Mouse (Mus musculus): ENCODE data around the gene Cdk2ap2.
A peak's percentile ranks its signal among the peaks of the same experiment; 100 is the strongest.
"Not testable (repeated sequence)": the region's sequence is repeated elsewhere in the genome, so short reads cannot be mapped to it uniquely, and the experiment has no call there.

Cdk2ap2 gene

DNA sequence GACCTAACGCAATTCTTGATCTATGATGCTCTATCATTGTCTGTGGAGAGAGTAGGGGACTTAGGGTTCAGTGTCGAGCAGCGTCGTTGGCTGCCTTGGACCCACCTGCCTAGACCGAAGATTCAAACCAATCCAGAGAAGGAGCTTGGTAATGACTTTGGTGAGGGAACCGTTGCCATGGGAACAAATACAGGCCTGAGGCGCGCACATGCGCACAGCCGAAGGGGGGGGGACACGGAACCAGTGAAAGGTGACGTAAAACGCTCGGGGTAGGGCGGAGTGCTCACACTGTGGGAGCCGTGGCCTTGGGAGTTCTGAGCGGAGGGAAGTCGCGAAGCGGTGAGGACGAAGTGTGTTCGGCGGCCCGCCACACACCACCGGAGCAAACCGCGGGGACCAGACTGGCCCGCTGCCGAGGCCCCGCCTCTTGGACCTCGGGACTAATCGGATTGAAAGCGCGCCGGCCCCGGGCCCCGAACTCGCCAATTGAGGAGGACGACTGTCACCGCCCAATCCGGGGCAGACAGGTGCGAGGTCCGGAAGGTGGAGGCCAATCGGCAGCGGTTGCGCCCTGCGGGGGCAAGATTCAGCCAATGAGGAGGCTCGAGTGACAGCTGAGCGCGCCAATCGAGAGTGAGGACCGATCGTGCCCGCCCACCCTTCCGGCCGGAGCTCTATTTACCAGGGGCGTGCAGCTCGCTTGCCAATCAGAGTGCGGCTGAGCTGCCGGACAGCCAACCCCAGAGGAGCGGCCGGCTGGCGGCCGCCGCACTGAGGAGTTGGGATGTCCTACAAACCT lies at the start of gene Cdk2ap2:
Gene Cdk2ap2, plus strand, starts transcription at position 541 of the 799 bp plus-strand sequence.
- peak; percentile 100 for DNase-seq

DNA sequence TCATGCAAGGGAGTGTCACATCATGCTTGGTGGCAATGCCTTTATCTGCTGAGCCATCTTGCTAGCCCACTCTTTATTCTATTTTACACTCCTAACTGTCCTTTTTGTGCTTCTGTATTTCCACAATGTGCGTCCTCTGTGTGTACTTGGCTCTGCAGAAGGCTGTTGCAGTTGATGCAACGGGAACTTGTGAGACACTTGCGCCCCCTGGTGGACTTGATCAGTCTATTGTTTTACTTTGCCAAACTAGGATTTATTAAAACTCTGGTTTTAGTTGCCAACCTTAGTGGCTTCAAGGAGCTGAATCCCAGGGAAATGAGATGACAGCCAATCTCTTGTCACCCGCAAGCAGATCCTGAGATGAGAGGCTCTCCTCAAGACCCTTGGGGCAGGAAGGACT lies 49.1 kb upstream of the Cdk2ap2 start:
- peak; percentile 81 to 96 for DNase-seq

DNA sequence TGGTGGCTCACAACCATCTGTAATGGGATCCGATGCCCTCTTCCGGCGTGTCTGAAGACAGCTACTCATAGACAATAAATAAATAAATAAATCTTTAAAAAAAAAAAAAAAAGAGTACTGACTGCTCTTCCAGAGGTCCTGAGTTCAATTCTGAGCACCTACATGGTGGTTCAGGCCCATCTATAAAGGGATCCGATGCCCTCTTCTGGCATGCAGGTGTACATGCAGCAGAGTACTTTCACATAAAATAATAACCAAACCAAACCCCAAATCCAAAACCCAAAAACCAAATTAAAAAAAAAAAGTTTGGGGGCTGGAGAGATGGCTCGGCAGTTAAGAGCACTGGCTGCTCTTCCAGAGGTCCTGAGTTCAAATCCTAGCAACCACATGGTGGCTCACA lies 47.9 kb upstream of the Cdk2ap2 start:
- DNase-seq: not testable (repeated sequence)

DNA sequence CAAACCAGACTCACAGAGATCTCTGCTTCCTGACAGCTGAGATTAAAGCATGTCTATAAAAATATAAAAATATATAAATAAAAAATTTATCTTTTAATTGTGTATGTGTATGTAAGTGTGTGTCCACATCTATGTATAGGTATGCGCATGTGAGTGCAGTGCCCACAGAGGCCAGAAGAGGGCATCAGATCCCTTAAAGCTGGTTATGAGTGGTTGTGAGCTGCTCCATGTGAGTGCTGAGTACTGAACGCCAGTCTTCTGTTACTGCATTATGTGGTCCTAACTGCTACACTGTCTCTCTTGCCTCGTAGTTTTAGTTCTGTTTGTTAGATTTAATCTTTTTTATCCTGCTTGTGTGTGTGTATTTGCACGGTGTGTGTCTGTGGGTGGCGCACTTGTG lies 46.0 kb upstream of the Cdk2ap2 start:
- DNase-seq: peak in 1 of 2 experiments; percentile 36

DNA sequence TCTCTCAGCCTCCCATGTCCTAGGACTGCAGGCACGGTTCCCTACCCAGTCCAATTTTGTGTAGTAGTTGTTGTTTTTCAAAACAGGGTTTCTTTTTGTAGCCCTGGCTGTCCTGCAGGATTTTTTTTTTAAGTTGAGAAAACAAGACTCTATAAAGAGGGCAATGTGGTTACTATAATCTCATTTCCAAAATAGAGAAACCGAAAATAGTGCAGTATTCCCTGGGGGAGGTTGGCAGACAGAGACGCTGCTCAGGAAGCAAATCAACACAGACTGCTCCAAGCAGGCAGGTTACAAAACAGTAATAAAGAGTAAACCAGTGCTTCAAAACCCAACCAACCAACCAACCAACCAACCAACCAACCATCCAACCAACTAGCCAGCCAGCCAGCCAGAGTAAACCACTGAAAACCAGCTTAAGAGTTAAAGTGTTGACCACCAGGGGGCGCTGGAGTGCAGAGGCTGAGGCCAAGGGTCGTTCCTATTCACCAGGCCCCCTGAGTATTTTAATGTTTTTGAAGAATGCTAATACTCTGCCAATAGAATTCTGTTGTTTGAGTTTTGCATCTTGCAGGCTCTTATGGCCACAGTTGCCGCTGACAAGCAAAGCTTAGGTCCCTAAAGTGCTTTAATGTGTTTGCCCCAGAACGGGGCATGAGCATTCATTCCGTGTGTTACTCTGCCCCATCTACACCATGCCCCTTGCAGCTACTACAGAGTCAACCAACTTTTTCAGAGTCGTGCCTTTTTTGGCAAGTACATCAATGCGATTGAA lies 45.1 kb upstream of the Cdk2ap2 start:
- DNase-seq: peak; percentile 76 to 90

DNA sequence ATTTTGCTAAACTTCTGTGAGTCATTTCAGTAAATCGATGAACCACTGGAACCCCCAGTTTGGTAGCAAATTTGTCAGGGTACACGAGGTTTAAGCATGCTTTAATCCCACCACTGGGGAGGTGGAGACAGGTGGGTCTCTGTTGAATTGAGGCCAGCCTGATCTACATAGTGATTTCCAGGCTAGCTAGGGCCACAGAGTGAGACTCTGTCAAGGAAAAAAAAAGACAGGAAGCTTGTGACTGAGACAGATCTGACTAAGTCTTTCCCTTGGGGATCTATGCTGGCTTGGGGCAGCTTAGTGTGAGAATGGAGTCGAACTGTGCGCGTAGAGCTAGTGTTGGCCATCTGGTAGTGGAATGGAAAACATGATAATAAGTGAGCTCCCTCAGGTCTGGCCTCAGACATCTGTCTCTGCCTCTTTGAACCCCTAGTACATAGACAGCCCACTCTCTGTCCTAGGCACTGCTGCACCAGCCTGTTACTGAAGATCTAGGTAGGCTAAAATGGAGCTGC lies 44.4 kb upstream of the Cdk2ap2 start:
- DNase-seq: no peak

DNA sequence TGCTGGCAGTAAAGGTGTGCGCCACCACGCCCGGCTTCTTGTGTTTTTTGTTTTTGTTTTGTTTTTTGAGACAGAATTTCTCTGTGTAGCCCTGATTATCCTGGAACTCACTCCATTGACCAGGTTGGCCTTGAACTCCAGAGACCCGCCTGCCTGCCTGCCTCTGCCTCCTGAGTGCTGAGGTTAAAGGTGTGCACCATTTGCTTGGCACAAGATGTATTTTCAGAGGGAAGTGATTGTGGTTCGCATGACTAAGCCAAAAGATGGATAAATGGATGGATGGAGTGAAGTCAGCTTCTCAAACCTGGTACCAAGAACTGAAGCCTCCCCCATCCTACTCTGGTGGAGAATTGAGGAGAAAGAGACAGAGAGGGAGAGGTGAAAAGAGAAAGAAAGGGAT lies 42.4 kb upstream of the Cdk2ap2 start:
- no peak for DNase-seq

DNA sequence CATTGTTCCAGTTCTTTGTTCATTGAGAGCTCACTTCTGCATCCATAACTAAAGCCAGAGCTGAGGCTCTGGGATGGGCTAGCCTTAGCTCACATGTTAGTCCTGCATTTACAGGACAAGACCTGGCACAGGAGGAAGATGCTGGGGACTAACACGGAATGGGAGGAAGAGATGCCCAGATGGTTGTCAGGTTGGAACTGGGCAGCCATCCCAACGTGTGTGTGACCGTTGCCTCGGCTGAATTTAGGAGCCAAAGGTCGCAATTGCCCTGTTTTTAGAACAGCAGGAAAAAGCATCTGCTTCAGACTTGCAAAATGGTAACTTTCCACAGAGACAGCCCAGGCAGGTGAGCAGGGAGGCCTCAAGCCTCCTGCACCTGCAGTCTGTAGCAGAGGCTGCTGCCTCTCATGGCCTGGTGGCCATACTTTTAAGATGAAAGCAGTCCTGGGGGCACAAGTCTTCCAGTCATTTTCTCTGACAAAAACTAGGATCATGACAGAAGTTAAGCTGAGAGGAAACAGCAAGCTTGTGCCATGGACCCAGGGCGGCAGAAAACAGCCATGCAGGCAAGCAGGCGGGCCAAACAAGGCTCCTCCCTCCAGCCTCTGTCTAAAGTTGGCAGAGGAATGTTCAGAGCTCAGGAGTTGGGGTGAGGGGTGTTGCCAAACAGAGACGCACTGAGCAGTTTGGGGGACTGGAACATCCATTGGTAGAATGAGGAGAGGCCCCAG lies 41.6 kb upstream of the Cdk2ap2 start:
- DNase-seq: peak; percentile 82 to 85

DNA sequence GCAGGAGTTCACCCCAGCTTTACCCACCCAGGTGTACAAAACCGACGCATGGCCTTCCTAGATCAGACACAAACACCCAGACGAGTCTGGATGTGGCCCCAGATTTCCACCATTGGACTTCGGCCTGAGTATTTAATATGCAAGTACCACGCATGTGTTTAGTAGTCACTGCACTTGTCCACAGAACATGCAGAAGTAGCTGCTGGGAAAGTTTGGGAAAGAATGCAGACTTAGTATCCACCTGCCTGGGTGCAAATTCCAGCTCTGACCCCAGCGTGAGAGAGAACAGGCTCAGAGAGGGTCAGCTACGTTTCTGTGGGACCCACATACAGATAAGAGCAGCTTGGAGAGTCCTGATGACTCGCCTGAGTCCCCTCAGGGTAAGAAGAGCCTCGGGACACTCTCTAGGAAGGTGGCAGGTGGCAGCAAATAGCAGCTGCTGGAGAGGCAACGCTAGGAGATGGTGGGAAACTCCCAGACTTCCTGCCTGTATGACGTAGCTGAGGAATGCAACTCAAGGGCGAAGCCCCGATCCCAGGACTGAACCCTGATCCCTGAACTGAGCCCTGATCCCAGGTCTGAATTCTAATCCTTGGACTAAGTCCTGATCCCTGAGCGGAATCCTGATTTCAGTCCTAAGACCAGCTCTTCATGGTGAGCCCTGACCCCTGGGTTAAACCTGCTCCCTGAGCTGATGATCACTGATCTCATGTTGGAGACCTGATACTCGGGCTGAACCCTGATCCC lies 40.9 kb upstream of the Cdk2ap2 start:
- DNase-seq: peak; percentile 45 to 63

DNA sequence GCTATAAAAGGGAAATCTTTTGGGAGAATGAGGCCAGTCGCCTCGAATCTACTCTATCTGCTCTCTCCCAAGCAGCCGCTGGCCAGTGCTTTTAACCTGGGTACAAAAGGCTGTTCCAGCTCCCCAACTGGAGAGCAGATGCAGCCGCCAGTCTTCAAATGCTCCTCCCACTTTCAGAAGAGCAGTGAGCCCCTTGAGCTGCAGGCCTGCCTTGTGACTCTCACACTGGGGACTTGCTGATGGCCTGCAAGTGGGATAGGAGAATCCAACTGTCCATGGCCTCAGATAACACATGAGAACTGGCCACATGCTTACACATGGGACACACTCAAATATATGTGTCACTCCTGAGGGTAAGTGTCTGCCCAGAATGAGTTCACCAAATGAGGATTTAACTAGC lies 40.3 kb upstream of the Cdk2ap2 start:
- peak in 1 of 2 experiments; percentile 58 for DNase-seq

DNA sequence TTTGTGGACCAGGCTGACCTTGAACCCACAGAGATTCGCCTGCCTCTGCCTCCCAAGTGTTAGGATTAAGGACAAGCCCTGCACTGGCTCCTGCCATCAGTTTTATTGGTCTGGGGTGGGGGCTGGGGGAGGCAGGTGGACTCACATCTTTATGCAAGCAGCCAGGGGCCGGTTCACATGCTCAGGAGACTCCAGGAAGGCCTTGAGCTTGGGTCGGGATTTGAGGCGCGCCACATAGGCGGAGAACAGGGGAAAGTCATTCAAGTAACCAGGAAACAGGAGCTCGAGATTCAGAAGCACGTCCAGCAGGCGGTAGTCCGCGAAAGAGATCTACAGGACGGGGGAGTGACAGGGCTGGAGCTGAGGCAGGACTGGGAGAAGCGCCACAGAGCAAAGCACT lies 39.6 kb upstream of the Cdk2ap2 start:
- DNase-seq: no peak

DNA sequence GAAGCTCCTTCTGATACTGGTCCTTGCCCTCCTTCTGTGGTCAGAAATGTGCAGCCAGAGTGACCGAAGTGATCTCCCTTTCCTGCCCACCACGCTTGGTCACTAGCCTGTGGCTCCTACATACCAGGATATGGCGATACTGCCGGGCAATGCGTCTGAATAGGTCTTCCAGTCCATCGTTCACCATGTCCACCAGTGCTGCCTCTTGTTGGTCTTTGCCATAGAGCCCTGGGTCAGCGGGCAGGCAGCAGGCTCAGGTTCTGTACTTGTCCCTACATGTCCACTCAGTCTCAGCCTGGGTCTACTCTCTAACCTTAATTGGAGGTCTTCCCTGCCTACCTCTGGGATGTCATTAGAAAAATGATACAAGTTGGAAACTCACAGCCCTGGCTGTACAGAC lies 39.0 kb upstream of the Cdk2ap2 start:
- DNase-seq: no peak

DNA sequence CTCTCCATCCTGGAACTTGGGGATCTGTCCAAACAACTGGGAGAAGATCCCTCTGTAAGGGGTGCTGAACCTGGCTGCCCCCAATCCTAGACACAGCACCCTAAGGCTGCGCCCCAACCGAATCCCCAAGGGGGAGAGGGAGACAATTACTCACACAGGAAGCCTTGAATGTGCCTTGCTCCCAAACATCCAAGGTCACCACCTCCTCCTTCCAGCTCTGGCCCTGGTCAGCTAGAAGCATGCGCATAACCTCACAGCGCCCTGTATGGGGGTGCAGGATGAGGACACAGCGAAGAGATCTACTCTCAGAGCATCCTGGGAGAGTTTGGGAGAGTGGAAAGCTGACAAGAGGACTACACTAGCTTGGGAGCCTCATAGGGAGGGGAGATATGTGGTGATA lies 38.4 kb upstream of the Cdk2ap2 start:
- DNase-seq: no peak

DNA sequence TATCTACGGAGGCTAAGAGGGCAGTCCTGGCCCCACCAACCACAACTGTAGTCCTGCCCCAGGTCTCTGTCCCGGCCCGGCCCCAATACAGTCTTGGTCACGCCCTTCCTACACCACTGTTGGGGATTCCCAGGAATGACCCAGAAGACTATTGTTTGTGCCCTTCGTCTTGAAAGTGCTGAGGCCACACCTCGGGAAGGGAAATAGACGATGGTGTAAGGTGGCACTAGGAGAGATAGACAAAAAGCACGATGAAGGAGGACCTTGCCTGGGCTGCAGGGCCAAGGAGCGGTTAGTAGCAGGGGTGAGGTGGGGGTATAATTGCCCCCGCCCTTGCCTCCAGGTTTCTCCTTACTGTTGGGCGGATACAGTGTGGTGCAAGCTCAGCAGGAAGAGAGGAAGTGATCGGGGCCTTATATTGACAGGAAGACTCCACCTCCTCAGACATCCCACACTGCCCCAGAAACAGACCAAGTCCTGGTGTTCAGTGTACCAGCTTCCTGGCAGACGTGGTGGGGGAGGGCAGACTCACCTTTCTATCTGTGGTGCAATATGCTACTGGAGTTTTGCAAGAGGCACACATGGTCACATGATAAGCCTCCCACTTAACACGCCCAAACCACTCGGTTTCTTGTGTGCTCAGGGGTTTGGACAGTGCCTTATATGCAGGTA lies 37.8 kb upstream of the Cdk2ap2 start, which contains the start of gene Gstp3:
Gene Gstp3, minus strand, starts transcription at position 501 of the 672 bp plus-strand sequence.
- DNase-seq: peak in 1 of 2 experiments; percentile 34

DNA sequence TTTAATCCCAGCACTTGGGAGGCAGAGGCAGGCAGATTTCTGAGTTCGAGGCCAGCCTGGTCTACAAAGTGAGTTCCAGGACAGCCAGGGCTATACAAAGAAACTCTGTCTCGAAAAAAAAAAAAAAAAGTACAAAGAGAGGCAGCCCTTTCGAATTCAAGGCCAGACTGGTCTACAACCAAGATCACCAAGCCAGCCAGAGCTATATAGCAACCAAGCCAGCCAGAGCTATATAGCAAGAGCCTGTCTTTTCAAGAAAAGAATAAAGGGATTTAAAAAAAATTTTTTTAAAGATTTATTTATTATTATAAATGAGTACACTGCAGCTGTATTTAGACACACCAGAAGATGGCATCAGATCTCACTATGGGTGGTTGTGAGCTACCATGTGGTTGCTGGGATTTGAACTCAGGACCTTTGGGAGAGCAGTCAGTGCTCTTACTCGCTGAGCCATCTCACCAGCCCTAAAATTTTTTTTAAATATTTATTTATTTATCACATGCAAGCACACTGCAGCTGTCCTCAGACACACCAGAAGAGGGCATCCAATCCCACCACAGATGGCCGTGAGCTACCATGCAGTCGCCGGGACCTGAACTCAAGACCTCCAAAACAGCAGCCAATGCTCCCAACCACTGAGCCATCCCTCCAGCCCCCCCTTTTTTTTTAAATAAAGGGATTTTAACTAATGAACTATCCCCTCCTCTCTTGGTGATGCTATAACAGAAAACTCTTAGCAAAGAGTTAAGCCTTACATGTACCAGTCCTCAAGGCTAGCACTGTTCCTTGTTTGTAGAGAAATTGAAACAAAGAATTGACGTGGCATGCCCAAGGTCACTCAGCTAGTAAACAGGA lies 36.7 kb upstream of the Cdk2ap2 start:
- DNase-seq: not testable (repeated sequence)

DNA sequence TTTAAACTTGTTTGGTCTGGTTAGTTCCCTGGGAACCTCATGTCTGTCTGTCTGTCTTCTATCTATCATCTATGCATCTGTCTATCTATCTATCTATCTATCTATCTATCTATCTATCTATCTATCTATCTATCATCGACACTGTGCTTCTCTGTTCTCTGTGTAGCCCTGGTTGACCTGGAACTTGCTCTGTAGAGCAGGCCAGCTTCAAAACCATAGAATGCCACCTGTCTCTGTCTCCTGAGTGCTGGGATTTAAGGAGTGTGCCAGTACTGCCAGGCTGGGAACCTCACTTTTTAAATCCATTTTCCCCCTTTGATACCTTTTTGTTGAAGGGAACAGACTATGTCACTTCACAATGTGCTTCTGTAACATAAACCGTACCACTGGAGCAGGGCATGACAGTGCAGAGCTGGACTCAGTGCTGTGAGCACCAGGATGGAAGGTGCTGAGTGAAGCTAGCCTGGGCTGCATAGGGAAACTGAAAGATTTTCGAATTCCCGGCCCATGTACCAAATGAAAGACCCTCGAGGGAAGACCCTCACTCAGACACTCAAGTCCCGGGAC lies 36.0 kb upstream of the Cdk2ap2 start:
- DNase-seq: no peak

DNA sequence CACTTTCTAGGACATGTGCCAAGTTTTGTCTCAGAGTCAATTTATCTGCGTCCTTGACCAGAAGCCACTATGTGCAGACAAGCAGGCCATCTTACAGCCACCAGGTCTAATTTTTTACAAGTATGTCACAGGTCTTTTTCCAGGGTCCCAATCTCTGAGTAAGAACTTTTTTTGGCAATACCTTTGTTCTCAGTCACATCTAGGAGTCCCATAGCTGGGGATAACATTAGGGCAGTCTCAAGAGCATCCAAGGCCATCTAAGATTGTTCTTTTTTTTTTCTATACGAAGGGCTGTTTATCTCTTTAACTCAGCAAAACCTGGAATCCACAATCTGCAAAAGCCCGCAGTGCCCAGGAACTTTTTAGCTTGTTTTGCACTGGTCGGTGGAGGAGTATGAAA lies 33.6 kb upstream of the Cdk2ap2 start:
- DNase-seq: not testable (repeated sequence)

DNA sequence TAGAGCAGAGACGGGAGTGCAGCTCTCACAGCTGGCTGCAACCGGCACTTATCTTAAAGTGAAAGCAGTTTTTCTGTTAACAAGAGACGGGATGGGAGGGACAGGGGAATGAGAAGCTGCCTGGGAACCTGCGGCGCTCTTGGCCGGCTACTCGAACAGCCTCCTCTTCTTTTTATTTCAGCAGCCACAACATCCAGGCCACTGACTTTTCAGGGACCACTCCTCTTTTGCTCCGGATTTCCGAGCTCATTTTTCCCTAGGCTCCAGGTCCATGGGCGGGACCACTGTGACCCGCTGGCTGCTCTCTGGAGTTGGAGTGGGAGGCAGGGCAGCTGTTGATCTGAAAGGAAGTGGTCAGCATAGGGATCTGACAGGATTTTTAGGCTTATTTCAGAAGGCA lies 32.5 kb upstream of the Cdk2ap2 start:
- DNase-seq: not testable (repeated sequence)

DNA sequence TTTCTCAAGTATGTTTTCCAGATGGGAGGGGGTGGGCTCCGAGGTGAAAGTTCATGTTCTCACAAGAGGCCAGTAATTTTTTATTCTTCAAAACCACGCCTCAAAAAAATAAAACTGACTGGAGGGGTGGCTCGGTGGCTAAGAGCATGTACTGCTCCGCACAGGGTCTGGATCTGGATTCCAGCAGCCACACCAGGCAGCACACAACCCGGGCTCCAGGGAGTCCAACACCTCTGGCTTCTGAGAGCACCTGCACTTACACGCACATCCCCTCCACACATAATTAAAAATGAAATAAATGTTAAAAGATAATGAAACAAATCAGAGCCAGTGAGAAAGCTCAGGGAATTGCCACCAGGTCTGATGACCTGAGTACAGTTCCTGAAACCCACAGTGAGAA lies 30.7 kb upstream of the Cdk2ap2 start:
- DNase-seq: no peak

DNA sequence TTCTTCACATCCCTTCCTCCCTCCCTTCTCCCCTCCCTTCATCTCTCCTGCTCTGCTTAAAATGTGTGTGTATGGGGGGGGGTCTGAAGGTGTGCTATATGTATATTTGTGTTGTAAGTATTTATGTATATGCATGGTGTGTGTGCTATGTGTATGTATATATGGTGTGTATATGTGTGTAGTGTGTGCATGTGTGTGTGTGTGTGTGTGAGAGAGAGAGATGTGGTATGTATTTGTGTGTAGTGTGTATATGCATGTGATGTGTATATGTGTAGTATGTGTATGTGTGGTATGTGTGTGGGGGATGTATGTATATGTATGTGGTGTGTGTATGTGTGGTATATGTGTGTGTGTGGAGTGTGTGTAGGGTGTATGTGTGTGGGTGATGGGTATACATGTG lies 30.1 kb upstream of the Cdk2ap2 start:
- no peak for DNase-seq
